Comparison of ENCODE assay signal across 8 mouse cellular contexts in the genomic region with DNA sequence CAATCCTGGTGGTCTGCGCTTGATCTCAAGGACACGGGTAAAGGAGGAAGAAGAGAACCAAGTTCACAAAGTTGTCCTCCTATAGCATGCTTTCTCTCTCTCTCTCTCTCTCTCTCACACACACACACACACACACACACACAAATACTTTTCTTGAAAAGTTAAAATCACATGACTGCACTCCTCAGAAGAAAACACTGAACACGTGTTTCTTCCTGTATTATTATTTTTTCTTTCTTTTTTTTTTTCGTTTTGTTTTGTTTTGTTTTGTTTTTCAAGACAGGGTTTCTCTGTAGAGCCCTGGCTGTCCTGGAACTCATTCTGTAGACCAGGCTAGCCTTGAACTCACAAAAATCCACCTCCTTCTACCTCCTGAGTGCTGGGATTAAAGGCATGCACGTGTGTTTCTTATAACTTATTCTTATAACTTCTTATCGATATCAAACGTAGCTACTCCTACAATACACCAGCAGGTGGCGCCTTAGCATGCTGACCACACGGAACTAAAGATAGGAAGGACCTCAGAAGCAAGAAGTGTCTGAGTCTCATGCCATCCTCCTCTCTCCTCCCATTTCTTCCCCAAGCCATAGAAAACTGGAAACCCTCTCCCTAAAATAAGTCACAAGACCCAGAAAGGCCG. TPM values are rescaled to one million over a fixed set of nuclear protein-coding genes. Genes with fewer than 3 reads are reported as not detected.
DNase-seq lines count a peak whose midpoint lies in the region; ATAC-seq and TF ChIP-seq lines count a peak whose summit lies in the region.

No protein-coding gene starts in this region.

- H3K4me1 ChIP-seq in forebrain, embryonic 14.5 days (ENCODE audit: control insufficient read depth, insufficient read depth, low read length): no peaks in the 10 kb centered on the region
- H3K4me1 ChIP-seq in forebrain, embryonic 15.5 days: no peaks in the 10 kb centered on the region
- peaks cover 2% of the 10 kb centered on the region; the same call in 1 of the 2 replicates for H3K4me1 ChIP-seq in neural tube, embryonic 15.5 days
- H3K4me1 ChIP-seq in stomach, postnatal 0 days (replicated peaks; ENCODE audit: control insufficient read depth, insufficient read depth): no peaks in the 10 kb centered on the region

- no peak overlapping the region for H3K4me3 ChIP-seq in forebrain, embryonic 14.5 days (ENCODE audit: low read depth, low read length)
- H3K4me3 ChIP-seq in forebrain, embryonic 15.5 days: no peak overlapping the region
- no peak overlapping the region for H3K4me3 ChIP-seq in neural tube, embryonic 15.5 days (replicated peaks)
- H3K4me3 ChIP-seq in stomach, postnatal 0 days (ENCODE audit: low read depth, low read length): no peak overlapping the region

- no peak for ATAC-seq in forebrain, embryonic 14.5 days
- no peak for ATAC-seq in forebrain, embryonic 15.5 days (replicated peaks)
- ATAC-seq in neural tube, embryonic 15.5 days (ENCODE audit: low FRiP score): no peak
- no peak for ATAC-seq in stomach, postnatal 0 days (ENCODE audit: low FRiP score, low TSS enrichment)

- intact Hi-C loops in heart, postnatal 14 days (cut with DNase I): loop anchor here (10.0 kb wide), 1 partner anchor 431 kb away; no protein-coding TSS in a partner anchor

- no peak overlapping the region for H3K9ac ChIP-seq in forebrain, embryonic 14.5 days (ENCODE audit: low read length)
- no peak overlapping the region for H3K9ac ChIP-seq in forebrain, embryonic 15.5 days (replicated peaks)
- no peak overlapping the region for H3K9ac ChIP-seq in neural tube, embryonic 15.5 days (replicated peaks)
- no peak overlapping the region for H3K9ac ChIP-seq in stomach, postnatal 0 days (ENCODE audit: low read length)

- WGBS in forebrain, embryonic 14.5 days: 42% methylated on average over 10 of the region's 10 CpGs
- 40% methylated on average over 10 of the region's 10 CpGs for WGBS in forebrain, embryonic 15.5 days
- WGBS in neural tube, embryonic 15.5 days: 45% methylated on average over 10 of the region's 10 CpGs
- 37% methylated on average over 10 of the region's 10 CpGs for WGBS in stomach, postnatal 0 days

- H3K27ac ChIP-seq in forebrain, embryonic 14.5 days (ENCODE audit: low read depth, low read length): no peak overlapping the region
- no peak overlapping the region for H3K27ac ChIP-seq in forebrain, embryonic 15.5 days (replicated peaks)
- no peak overlapping the region for H3K27ac ChIP-seq in neural tube, embryonic 15.5 days (replicated peaks)
- H3K27ac ChIP-seq in stomach, postnatal 0 days (replicated peaks): no peak overlapping the region

- TF ChIP-seq CTCF in brain, embryonic 14.5 days (IDR thresholded peaks at IDR 0.05; ENCODE audit: borderline replicate concordance, extremely low read depth, insufficient read depth, insufficient read length): peak; percentile 69; the same call in 1 of the 2 replicates
- peak; percentile 90 for TF ChIP-seq CTCF in stomach, postnatal 0 days (IDR thresholded peaks at IDR 0.05; ENCODE audit: low read depth)

- H3K36me3 ChIP-seq in forebrain, embryonic 14.5 days (ENCODE audit: control insufficient read depth, insufficient read depth, low read length): no peaks in the 10 kb centered on the region
- no peaks in the 10 kb centered on the region for H3K36me3 ChIP-seq in forebrain, embryonic 15.5 days
- H3K36me3 ChIP-seq in neural tube, embryonic 15.5 days: no peaks in the 10 kb centered on the region
- H3K36me3 ChIP-seq in stomach, postnatal 0 days (ENCODE audit: control insufficient read depth, insufficient read depth, low read length): no peaks in the 10 kb centered on the region

- DNase-seq in forebrain, embryonic 14.5 days (ENCODE audit: low spot score): peak; percentile 71
- peak; percentile 47 for DNase-seq in neural tube, embryonic 10.5 days (ENCODE audit: extremely low spot score, low spot score)
- DNase-seq in brain, embryonic 14.5 days (ENCODE audit: low read depth): peak; percentile 72
- DNase-seq in heart, postnatal 14 days: peak; percentile 61 to 72
- peak; percentile 72 for DNase-seq in lung, postnatal 14 days
- peak; percentile 59 for DNase-seq in stomach, postnatal 0 days (ENCODE audit: low spot score)

- no peak overlapping the region for H3K4me2 ChIP-seq in forebrain, embryonic 14.5 days (ENCODE audit: low read length)
- H3K4me2 ChIP-seq in forebrain, embryonic 15.5 days (replicated peaks): no peak overlapping the region
- H3K4me2 ChIP-seq in neural tube, embryonic 15.5 days: no peak overlapping the region
- no peak overlapping the region for H3K4me2 ChIP-seq in stomach, postnatal 0 days (replicated peaks; ENCODE audit: low read depth)

- no peaks in the 10 kb centered on the region for H3K27me3 ChIP-seq in forebrain, embryonic 14.5 days (replicated peaks; ENCODE audit: control insufficient read depth, insufficient read depth, low read length)
- H3K27me3 ChIP-seq in forebrain, embryonic 15.5 days: no peaks in the 10 kb centered on the region
- no peaks in the 10 kb centered on the region for H3K27me3 ChIP-seq in neural tube, embryonic 15.5 days (replicated peaks)
- H3K27me3 ChIP-seq in stomach, postnatal 0 days (ENCODE audit: control insufficient read depth, insufficient read depth, low read length): no peaks in the 10 kb centered on the region

- H3K9me3 ChIP-seq in forebrain, embryonic 14.5 days (replicated peaks; ENCODE audit: control insufficient read depth, low read length): 0 out of 2 replicates have a peak, but pooled peaks cover 4% of the 10 kb centered on the region
- H3K9me3 ChIP-seq in forebrain, embryonic 15.5 days: no peaks in the 10 kb centered on the region
- no peaks in the 10 kb centered on the region for H3K9me3 ChIP-seq in neural tube, embryonic 15.5 days (replicated peaks)
- H3K9me3 ChIP-seq in stomach, postnatal 0 days (ENCODE audit: control insufficient read depth, low read length): no peaks in the 10 kb centered on the region

- no peak for TF ChIP-seq POLR2A in brain, embryonic 14.5 days (IDR thresholded peaks at IDR 0.05; ENCODE audit: borderline replicate concordance, extremely low read depth, insufficient read depth, insufficient read length, poor library complexity, severe bottlenecking)

- TF ChIP-seq EP300 in stomach, postnatal 0 days (optimal IDR thresholded peaks at IDR 0.05): no peak

RNA-seq across cellular contexts. Expression of a gene that starts 41.0 kb away (rescaled TPM):
- polyA plus RNA-seq in forebrain, embryonic 14.5 days (2014; fragmentation: Nextera tagmentation; extraction: Ambion mirVana): 39.7 and 45.5 TPM in 2 replicates
- polyA plus RNA-seq in forebrain, embryonic 15.5 days (2015; fragmentation: Nextera tagmentation; extraction: Ambion mirVana): 28.2 and 35.3 TPM in 2 replicates
- polyA plus RNA-seq in neural tube, embryonic 15.5 days (2015; fragmentation: Nextera tagmentation; extraction: Ambion mirVana): 33.6 and 54.3 TPM in 2 replicates
- polyA plus RNA-seq in brain, embryonic 14.5 days (2012; rRNA removed): 80.2 and 81.0 TPM in 2 replicates
- total RNA-seq in heart, postnatal 14 days (2021): 10 to 100 TPM; 97.5 to 98.7 TPM
- 90.8 and 98.5 TPM in 2 replicates for polyA plus RNA-seq in stomach, postnatal 0 days (2015; fragmentation: Nextera tagmentation; extraction: Ambion mirVana)
